In genomic region chr15:92613228-92613627, GRCm38 (mm10) we compare ENCODE assay signal across 23 mouse cellular contexts.
DNase-seq lines count a peak whose midpoint lies in the region; ATAC-seq and TF ChIP-seq lines count a peak whose summit lies in the region.
"Had no signal": no experiment of that assay in that cellular context is flagged by ENCODE, and none has a peak within 500 bp of the region (broad histone marks: within the 10 kb centered on the region; RNA-seq: fewer than 3 reads in every experiment).

No protein-coding gene starts in this region.

- no peak for TF ChIP-seq CTCF in hindbrain, postnatal 0 days (IDR thresholded peaks at IDR 0.05; ENCODE audit: low read depth)
- TF ChIP-seq CTCF in midbrain, postnatal 0 days (IDR thresholded peaks at IDR 0.05): no peak
- TF ChIP-seq CTCF in brain, embryonic 14.5 days (IDR thresholded peaks at IDR 0.05; ENCODE audit: borderline replicate concordance, extremely low read depth, insufficient read depth, insufficient read length): no peak

- H3K4me3 ChIP-seq in heart, embryonic 10.5 days: no peak overlapping the region
- no peak overlapping the region for H3K4me3 ChIP-seq in hindbrain, embryonic 10.5 days
- no peak overlapping the region for H3K4me3 ChIP-seq in hindbrain, postnatal 0 days (ENCODE audit: low read length)
- no peak overlapping the region for H3K4me3 ChIP-seq in midbrain, embryonic 11.5 days (ENCODE audit: low read depth, low read length)
- H3K4me3 ChIP-seq in midbrain, postnatal 0 days (ENCODE audit: low read depth, low read length): no peak overlapping the region

- H3K4me2 ChIP-seq in hindbrain, postnatal 0 days (ENCODE audit: low read depth, low read length): no peak overlapping the region
- H3K4me2 ChIP-seq in midbrain, embryonic 11.5 days: no peak overlapping the region
- H3K4me2 ChIP-seq in midbrain, postnatal 0 days (ENCODE audit: low read depth, low read length, poor library complexity, severe bottlenecking): no peak overlapping the region

- no peaks in the 10 kb centered on the region for H3K36me3 ChIP-seq in heart, embryonic 10.5 days
- no peaks in the 10 kb centered on the region for H3K36me3 ChIP-seq in hindbrain, embryonic 10.5 days
- H3K36me3 ChIP-seq in hindbrain, postnatal 0 days (ENCODE audit: insufficient read depth, low read length): no peaks in the 10 kb centered on the region
- H3K36me3 ChIP-seq in midbrain, embryonic 11.5 days (ENCODE audit: control insufficient read depth, insufficient read depth, low read length): no peaks in the 10 kb centered on the region
- H3K36me3 ChIP-seq in midbrain, postnatal 0 days (ENCODE audit: insufficient read depth, low read length): no peaks in the 10 kb centered on the region
- H3K36me3 ChIP-seq: G1E had no signal

- WGBS in heart, embryonic 10.5 days: 85% methylated on average over 3 of the region's 3 CpGs
- WGBS in hindbrain, embryonic 10.5 days: 63% methylated on average over 3 of the region's 3 CpGs
- WGBS in hindbrain, postnatal 0 days: 76% methylated on average over 3 of the region's 3 CpGs
- 70% methylated on average over 3 of the region's 3 CpGs for WGBS in midbrain, embryonic 11.5 days
- WGBS in midbrain, postnatal 0 days: 67% methylated on average over 3 of the region's 3 CpGs

- no peaks in the 10 kb centered on the region for H3K9me3 ChIP-seq in heart, embryonic 10.5 days
- no peaks in the 10 kb centered on the region for H3K9me3 ChIP-seq in hindbrain, embryonic 10.5 days
- no peaks in the 10 kb centered on the region for H3K9me3 ChIP-seq in hindbrain, postnatal 0 days (ENCODE audit: low read length)
- no peaks in the 10 kb centered on the region for H3K9me3 ChIP-seq in midbrain, embryonic 11.5 days (ENCODE audit: control insufficient read depth, low read length)
- no peaks in the 10 kb centered on the region for H3K9me3 ChIP-seq in midbrain, postnatal 0 days (ENCODE audit: low read length)

- TF ChIP-seq POLR2A in brain, embryonic 14.5 days (IDR thresholded peaks at IDR 0.05; ENCODE audit: borderline replicate concordance, extremely low read depth, insufficient read depth, insufficient read length, poor library complexity, severe bottlenecking): no peak

- H3K4me1 ChIP-seq in heart, embryonic 10.5 days: peaks cover 4% of the 10 kb centered on the region; the same call in 1 of the 2 replicates
- H3K4me1 ChIP-seq in hindbrain, embryonic 10.5 days (replicated peaks): peaks cover 18% of the 10 kb centered on the region
- H3K4me1 ChIP-seq in hindbrain, postnatal 0 days (ENCODE audit: insufficient read depth, low read length): no peaks in the 10 kb centered on the region; the same call in 1 of the 2 replicates
- H3K4me1 ChIP-seq in midbrain, embryonic 11.5 days (ENCODE audit: control insufficient read depth, insufficient read depth, low read length): peaks cover 5% of the 10 kb centered on the region; the same call in 1 of the 2 replicates
- no peaks in the 10 kb centered on the region for H3K4me1 ChIP-seq in midbrain, postnatal 0 days (ENCODE audit: insufficient read depth, low read length)

- DNase-seq in heart, adult 11 months: peak; percentile 70
- DNase-seq in heart, embryonic 10.5 days (ENCODE audit: low spot score): no peak
- DNase-seq in hindbrain, embryonic 10.5 days (ENCODE audit: low spot score): no peak
- no peak for DNase-seq in hindbrain, postnatal 0 days (ENCODE audit: low spot score)
- peak; percentile 77 for DNase-seq in midbrain, embryonic 11.5 days (ENCODE audit: low spot score, missing footprints)
- no peak for DNase-seq in midbrain, postnatal 0 days (ENCODE audit: low spot score)
- DNase-seq in brain, embryonic 14.5 days (ENCODE audit: low read depth): peak; percentile 27
- DNase-seq: adrenal gland, adult 2 months; adrenal gland, adult 8-10 months; adrenal gland, postnatal 10 days; adrenal gland, postnatal 14 days; adrenal gland, postnatal 25 days; adrenal gland, postnatal 36 days; B cell, adult 2 months; cerebellum, adult 11 months; cerebellum, adult 11-12 months; cerebellum, adult 18-20 months had no signal

- no peaks in the 10 kb centered on the region for H3K27me3 ChIP-seq in heart, embryonic 10.5 days (ENCODE audit: insufficient read depth, poor library complexity, severe bottlenecking)
- no peaks in the 10 kb centered on the region for H3K27me3 ChIP-seq in hindbrain, embryonic 10.5 days (ENCODE audit: insufficient read depth, poor library complexity, severe bottlenecking)
- H3K27me3 ChIP-seq in hindbrain, postnatal 0 days (ENCODE audit: insufficient read depth, low read length): no peaks in the 10 kb centered on the region
- no peaks in the 10 kb centered on the region for H3K27me3 ChIP-seq in midbrain, embryonic 11.5 days (ENCODE audit: control insufficient read depth, insufficient read depth, low read length)
- H3K27me3 ChIP-seq in midbrain, postnatal 0 days (ENCODE audit: insufficient read depth, low read length): no peaks in the 10 kb centered on the region
- H3K27me3 ChIP-seq: CH12.LX, Patski had no signal

- no peak for ATAC-seq in hindbrain, postnatal 0 days
- ATAC-seq in midbrain, embryonic 11.5 days (ENCODE audit: low FRiP score): no peak
- ATAC-seq in midbrain, postnatal 0 days (ENCODE audit: low FRiP score): no peak
- no peak for ATAC-seq in frontal cortex, adult (ENCODE audit: low TSS enrichment)
- ATAC-seq: activated CD4-positive, CD25-positive, alpha-beta regulatory T cell, adult 4 months; CD4-positive, CD25-positive, alpha-beta regulatory T cell, adult 4 months; Patski had no signal

- H3K27ac ChIP-seq in heart, embryonic 10.5 days: no peak overlapping the region
- peak overlapping the region; percentile 51; the same call in 1 of the 2 replicates for H3K27ac ChIP-seq in hindbrain, embryonic 10.5 days
- no peak overlapping the region for H3K27ac ChIP-seq in hindbrain, postnatal 0 days
- H3K27ac ChIP-seq in midbrain, embryonic 11.5 days (ENCODE audit: low read depth, low read length): no peak overlapping the region
- no peak overlapping the region for H3K27ac ChIP-seq in midbrain, postnatal 0 days (ENCODE audit: low read depth, low read length)

- H3K9ac ChIP-seq in hindbrain, postnatal 0 days (replicated peaks; ENCODE audit: low read length): no peak overlapping the region
- H3K9ac ChIP-seq in midbrain, embryonic 11.5 days (ENCODE audit: low read length): no peak overlapping the region
- no peak overlapping the region for H3K9ac ChIP-seq in midbrain, postnatal 0 days (replicated peaks; ENCODE audit: low read length, poor library complexity, severe bottlenecking)

Comparison
In these comparisons a context has a peak if more than half of its experiments do, and no peak if none do; other contexts are left out.
1. DNase-seq: peak in heart, adult 11 months (single experiment), midbrain, embryonic 11.5 days (single experiment) and brain, embryonic 14.5 days (single experiment); none in heart, embryonic 10.5 days (single experiment), hindbrain, embryonic 10.5 days (single experiment), hindbrain, postnatal 0 days (single experiment) and midbrain, postnatal 0 days (single experiment).